In genomic region chr11:67806832-67807597, GRCm38 (mm10) we compare ENCODE assay signal across 32 mouse cellular contexts. TPM values are rescaled to one million over a fixed set of nuclear protein-coding genes. Genes with fewer than 3 reads are reported as not detected.
"Had no signal": no experiment of that assay in that cellular context is flagged by ENCODE, and none has a peak within 500 bp of the region (broad histone marks: within the 10 kb centered on the region; RNA-seq: fewer than 3 reads in every experiment).

No protein-coding gene starts in this region.

- H3K36me3 ChIP-seq: heart, embryonic 13.5 days; heart, embryonic 15.5 days; hindbrain, embryonic 13.5 days; hindbrain, embryonic 15.5 days; kidney, embryonic 15.5 days; limb, embryonic 10.5 days; limb, embryonic 12.5 days; liver, embryonic 13.5 days; liver, embryonic 15.5 days had no signal

- H3K4me2 ChIP-seq: heart, embryonic 11.5 days; heart, embryonic 13.5 days; heart, embryonic 15.5 days; hindbrain, embryonic 13.5 days; hindbrain, embryonic 15.5 days; kidney, embryonic 15.5 days; limb, embryonic 12.5 days; liver, embryonic 11.5 days; liver, embryonic 13.5 days; liver, embryonic 15.5 days had no signal

- DNase-seq: gastrocnemius, postnatal 14 days; gastrocnemius, postnatal 36 days; heart, adult 11 months; heart, adult 2 months; heart, postnatal 14 days; heart, postnatal 36 days; kidney, adult 11 months; kidney, adult 2 months; kidney, adult 9 months; kidney, postnatal 14 days; kidney, postnatal 36 days; layer of hippocampus, adult 9-11 months; layer of hippocampus, postnatal 36 days; liver; liver, embryonic 13.5 days had no signal

- H3K27me3 ChIP-seq: heart, embryonic 13.5 days; heart, embryonic 15.5 days; hindbrain, embryonic 13.5 days; hindbrain, embryonic 15.5 days; kidney, embryonic 15.5 days; limb, embryonic 12.5 days; liver, embryonic 13.5 days; liver, embryonic 15.5 days had no signal

- H3K4me3 ChIP-seq: heart, adult 2 months; heart, embryonic 13.5 days; heart, embryonic 15.5 days; hindbrain, embryonic 13.5 days; hindbrain, embryonic 15.5 days; kidney, embryonic 15.5 days; limb, embryonic 10.5 days; limb, embryonic 12.5 days; liver, embryonic 13.5 days; liver, embryonic 15.5 days had no signal

RNA-seq across cellular contexts. Expression of gene Dhrs7c, which starts 9.0 kb away (rescaled TPM):
- polyA plus RNA-seq: hindbrain, embryonic 11.5 days; hindbrain, embryonic 13.5 days; hindbrain, embryonic 15.5 days; intestine, embryonic 14.5 days; kidney, postnatal 0 days; limb, embryonic 10.5 days; liver, embryonic 11.5 days; liver, embryonic 13.5 days had no signal

RNA-seq across cellular contexts. Expression of gene Gsg1l2, which starts 32.6 kb away (rescaled TPM):
- polyA plus RNA-seq: gonadal fat pad, adult 2 months; heart, adult 2 months; heart, embryonic 11.5 days; heart, embryonic 13.5 days; heart, embryonic 15.5 days; heart, postnatal 0 days; hindbrain, embryonic 11.5 days; hindbrain, embryonic 13.5 days; hindbrain, embryonic 15.5 days; hindbrain, postnatal 0 days; kidney, adult 2 months; kidney, embryonic 15.5 days; kidney, postnatal 0 days; limb, embryonic 10.5 days; limb, embryonic 12.5 days; limb, embryonic 14.5 days; liver, embryonic 11.5 days; liver, embryonic 13.5 days; liver, embryonic 15.5 days had no signal

RNA-seq across cellular contexts. Expression of gene Glp2r, which starts 36.1 kb away (rescaled TPM):
- polyA plus RNA-seq: heart, adult 2 months; heart, embryonic 13.5 days; heart, embryonic 15.5 days; heart, postnatal 0 days; hindbrain, embryonic 11.5 days; hindbrain, embryonic 13.5 days; kidney, adult 2 months; kidney, postnatal 0 days; limb, embryonic 10.5 days; limb, embryonic 12.5 days had no signal
